Mouse (Mus musculus): ENCODE results near the gene Gm49373. TPM values are rescaled to one million over a fixed set of nuclear protein-coding genes. Genes with fewer than 3 reads are reported as not detected.
A peak's percentile ranks its signal among the peaks of the same experiment; 100 is the strongest.

Gm49373 gene
- total RNA-seq, 2 experiments from 2014 or later: 2.3 TPM; not detected in 1

DNA sequence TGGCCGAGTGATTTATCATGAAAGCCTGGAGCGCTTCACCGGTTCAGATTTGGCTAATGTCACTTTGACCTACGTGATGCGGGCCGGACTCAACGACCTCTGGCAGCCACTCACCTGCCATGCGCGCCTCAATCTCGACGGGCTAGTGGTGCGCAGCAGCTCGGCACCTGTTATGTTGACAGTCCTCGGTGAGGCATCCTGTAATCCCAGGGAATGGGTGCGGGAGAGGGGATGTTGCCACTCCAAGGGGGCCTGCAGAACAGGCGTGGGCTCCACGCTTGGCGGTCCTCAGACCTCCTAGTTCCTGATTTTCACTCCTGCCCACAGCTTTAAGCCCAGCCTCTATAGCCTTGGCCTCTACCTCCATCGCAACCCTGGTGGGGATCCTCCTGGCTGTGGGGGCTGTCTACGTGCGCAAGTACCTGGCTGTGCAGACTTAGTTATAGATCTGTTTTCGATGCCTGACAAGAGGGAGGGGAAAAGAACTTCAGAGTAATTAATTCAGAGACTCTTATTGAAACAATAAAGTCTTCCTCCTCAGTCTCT lies 42.8 kb downstream of the Gm49373 start:
- 0 out of 2 replicates have a peak, but pooled peaks have one; percentile 5 for ATAC-seq (replicated peaks; ENCODE audit: low FRiP score, poor library complexity, severe bottlenecking)

GRCm38 (mm10) chr9:21029291-21030054 lies 43.4 kb downstream of the Gm49373 start, which contains the start of gene Icam4:
Icam4 (plus strand) TSS chr9:21029373.
- ATAC-seq (replicated peaks; ENCODE audit: low FRiP score, poor library complexity, severe bottlenecking): peak; percentile 61

DNA sequence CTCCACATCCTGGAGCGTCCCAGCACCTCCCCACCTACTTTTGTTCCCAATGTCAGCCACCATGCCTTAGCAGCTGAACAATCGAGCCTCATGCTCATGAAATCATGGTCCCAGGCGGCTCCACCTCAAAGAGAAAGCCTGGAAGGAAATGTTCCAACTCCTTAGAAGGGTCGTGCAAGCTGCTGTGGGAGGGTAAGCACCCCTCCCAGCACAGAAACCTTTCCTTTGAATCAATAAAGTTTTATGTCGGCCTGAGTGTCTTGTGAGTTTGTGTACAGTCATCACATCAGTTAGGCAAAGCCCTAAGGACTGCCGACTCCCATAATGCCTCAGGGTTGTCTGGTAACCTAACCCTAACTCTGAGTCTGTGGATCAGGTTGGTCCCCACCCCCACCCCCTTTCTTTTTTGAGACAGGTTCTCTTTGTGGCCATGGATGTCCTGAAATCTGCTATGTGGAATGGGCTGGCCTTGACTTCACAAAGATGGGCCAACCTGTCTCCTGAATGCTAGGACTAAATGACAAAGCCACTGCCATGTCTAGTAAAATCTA lies 44.3 kb downstream of the Gm49373 start:
- ATAC-seq (replicated peaks; ENCODE audit: low FRiP score, poor library complexity, severe bottlenecking): 0 out of 2 replicates have a peak, but pooled peaks have one; percentile 4

GRCm38 (mm10) chr9:21027774-21028290 lies 45.1 kb downstream of the Gm49373 start:
- no peak for ATAC-seq (replicated peaks; ENCODE audit: low FRiP score, poor library complexity, severe bottlenecking)

GRCm38 (mm10) chr9:21026849-21027248 lies 46.0 kb downstream of the Gm49373 start:
- no peak for ATAC-seq (replicated peaks; ENCODE audit: low FRiP score, poor library complexity, severe bottlenecking)

DNA sequence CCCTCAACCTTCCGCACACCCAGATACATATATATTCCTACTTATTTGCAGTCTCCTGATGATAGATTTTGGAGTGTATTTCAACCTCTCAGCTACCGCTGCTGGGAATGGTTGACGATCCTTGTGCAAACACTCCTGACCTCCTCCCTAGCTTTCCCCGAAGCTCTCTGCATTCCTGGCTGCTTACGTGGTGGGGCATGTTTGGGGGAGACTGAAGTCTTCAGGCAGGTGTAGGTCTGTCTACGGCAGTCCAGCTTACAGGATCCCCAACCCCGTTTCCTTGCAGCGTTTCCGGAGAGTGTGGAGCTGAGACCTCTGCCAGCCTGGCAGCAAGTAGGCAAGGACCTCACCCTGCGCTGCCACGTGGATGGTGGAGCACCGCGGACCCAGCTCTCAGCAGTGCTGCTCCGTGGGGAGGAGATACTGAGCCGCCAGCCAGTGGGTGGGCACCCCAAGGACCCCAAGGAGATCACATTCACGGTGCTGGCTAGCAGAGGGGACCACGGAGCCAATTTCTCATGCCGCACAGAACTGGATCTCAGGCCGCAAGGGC lies 47.6 kb downstream of the Gm49373 start:
- no peak for ATAC-seq (replicated peaks; ENCODE audit: low FRiP score, poor library complexity, severe bottlenecking)

GRCm38 (mm10) chr9:21022726-21023125 lies 50.2 kb downstream of the Gm49373 start:
- no peak for ATAC-seq (replicated peaks; ENCODE audit: low FRiP score, poor library complexity, severe bottlenecking)

DNA sequence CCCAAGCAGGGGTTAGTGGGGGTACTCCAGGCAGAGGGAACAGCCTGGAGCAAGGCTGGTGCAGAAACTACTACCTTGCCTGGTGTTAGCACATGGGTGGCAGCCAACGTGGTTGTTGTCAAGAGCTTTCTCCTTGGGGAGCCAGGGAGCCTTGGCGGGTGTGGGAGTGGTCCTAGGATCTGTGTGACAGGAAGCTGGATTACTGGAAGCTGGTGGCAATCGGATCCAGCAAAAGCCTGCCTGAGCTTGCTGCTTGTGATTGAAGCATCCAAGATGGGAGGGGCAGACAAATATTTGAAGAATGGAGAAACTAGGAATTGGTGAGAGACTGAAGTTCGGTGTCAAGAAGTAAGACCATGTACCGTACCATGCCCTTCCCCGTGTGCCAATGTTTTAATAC lies 50.6 kb downstream of the Gm49373 start:
- no peak for ATAC-seq (replicated peaks; ENCODE audit: low FRiP score, poor library complexity, severe bottlenecking)

DNA sequence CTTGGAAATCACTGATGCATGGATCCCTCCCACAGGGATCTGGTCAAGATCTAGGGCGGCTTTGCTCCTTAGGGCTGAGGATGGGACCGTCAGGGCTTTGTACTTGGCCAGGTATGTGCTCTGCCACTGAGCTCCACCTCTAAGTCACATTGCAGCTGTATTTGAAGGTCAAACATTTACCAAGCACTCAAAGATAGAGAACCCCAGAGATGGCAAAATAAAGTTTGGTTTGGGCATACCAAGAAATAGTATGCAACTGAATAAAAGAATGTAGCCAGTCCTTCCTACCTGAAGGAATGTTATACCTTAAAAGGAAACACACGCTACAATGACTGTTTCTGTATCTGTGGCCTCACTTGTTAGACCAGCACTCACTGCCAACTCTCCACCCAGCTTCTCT lies 51.5 kb downstream of the Gm49373 start:
- no peak for ATAC-seq (replicated peaks; ENCODE audit: low FRiP score, poor library complexity, severe bottlenecking)

DNA sequence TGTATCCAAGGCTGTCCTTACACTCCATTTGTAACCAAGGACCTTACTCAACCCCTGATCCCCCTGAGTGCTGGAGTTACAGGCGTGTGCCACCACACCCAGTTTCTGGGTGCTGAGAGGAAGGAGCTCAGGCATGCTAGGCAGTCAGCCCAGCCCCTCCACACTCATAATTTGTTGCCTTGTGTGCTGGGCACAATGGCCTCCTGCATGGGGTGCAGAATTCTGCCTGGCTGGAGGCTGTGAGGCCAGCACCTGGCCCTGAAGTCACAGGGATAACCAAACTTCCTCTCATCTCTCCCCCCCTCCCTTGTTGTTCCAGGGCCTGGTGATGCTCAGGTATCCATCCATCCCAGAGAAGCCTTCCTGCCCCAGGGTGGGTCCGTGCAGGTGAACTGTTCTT lies 54.3 kb downstream of the Gm49373 start:
- ATAC-seq (replicated peaks; ENCODE audit: low FRiP score, poor library complexity, severe bottlenecking): no peak

- ATAC-seq (replicated peaks; ENCODE audit: low FRiP score, poor library complexity, severe bottlenecking): no peak
Observed at GRCm38 (mm10) chr9:21017177-21017575, 55.7 kb downstream of the Gm49373 start.

- no peak for ATAC-seq (replicated peaks; ENCODE audit: low FRiP score, poor library complexity, severe bottlenecking)
Observed at GRCm38 (mm10) chr9:21016331-21017176, 56.3 kb downstream of the Gm49373 start.

DNA sequence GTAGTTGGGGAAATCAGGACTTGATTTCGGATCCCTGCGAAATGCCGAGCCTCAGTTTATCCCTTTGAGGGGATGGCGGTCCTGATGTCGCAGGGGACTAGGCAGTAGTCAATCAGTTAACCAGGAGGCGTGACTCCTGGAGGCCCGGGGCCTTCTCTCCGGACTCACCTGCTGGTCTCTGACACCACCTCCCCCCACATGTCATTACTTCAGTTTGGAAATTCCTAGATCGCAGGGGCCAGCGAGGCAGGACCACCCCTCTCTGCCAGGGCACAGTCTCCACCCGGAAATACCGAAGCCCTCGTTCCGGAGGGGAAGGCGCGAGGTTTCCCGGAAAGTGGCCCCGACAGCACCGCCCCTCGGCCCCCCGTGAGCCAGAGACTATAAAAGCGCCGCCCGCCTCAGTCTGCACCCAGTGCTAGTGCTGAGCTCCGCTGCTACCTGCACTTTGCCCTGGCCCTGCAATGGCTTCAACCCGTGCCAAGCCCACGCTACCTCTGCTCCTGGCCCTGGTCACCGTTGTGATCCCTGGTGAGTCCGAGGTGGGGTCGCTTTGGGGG lies 57.2 kb downstream of the Gm49373 start, which contains the start of gene Icam1:
Icam1 (plus strand) TSS at position 415 of the 560 bp plus-strand sequence.
- 0 out of 2 replicates have a peak, but pooled peaks have one; percentile 38 for ATAC-seq (replicated peaks; ENCODE audit: low FRiP score, poor library complexity, severe bottlenecking)

DNA sequence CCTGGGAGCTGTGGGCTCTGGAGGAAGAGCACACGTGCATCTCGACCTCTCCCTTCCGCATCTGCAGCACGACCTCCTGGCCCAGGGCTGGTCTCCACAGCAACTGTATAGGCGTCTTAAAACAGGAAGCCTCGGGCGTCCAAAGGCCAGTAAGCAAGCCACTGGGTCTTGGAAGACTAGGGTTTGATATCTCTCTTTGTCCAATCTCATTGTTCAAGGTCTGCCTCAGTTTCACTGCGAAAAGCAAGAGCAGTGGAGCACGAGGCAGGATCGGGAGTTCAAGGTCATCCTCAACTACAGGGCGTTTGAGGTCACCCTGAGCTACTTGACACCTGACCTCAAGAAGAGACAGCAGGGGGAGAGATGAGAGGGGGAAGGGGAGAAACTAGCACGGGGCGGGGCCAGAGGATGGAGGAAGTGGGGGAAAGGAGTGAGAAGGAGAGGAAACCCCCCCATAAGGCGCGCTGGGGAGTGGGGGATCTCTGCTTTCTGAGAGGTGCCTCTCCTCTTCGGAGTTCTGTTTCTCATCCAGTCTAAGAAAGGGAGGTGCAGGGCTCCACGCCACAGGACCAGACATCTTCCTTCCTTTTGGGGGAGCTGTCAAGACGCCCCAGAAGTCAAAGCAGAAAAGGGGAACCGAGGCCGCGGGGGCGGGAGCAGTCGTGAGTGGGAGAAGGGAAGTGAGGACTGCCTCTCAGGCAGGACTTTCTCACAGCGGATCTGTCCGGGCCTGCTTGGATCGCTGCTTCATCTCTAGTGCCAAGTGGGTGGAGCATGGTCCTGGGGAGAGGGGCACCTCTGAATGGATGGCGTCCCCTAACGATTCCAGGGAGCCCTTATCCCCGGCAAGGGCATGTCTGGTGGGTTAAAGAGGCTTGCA lies 58.0 kb downstream of the Gm49373 start:
- ATAC-seq (replicated peaks; ENCODE audit: low FRiP score, poor library complexity, severe bottlenecking): no peak

Data from erythroblast, adult 5-6 weeks (primary cell).